Mouse (Mus musculus): ENCODE data around the gene Tcl1b1. TPM values are rescaled to one million over a fixed set of nuclear protein-coding genes. Genes with fewer than 3 reads are reported as not detected.

Gene Tcl1b1
- polyA plus RNA-seq (2015; fragmentation: Nextera tagmentation; extraction: Ambion mirVana), result not detected in 2 replicates

GRCm38 (mm10) chr12:105159390-105159789 is at the start of gene Tcl1b1:
Tcl1b1 (plus strand) TSS chr12:105159690.

GRCm38 (mm10) chr12:105145714-105146113 is 13.8 kb upstream of the Tcl1b1 start, which contains the start of gene Tcl1b2:
Tcl1b2 (plus strand) TSS chr12:105146014.

GRCm38 (mm10) chr12:105176044-105176443 is 16.6 kb downstream of the Tcl1b1 start, which contains the start of gene Tcl1b5:
Tcl1b5 (plus strand) TSS chr12:105176344.

GRCm38 (mm10) chr12:105190743-105191142 is 31.3 kb downstream of the Tcl1b1 start, which contains the start of gene Tcl1b3:
Tcl1b3 (plus strand) TSS chr12:105191043.

GRCm38 (mm10) chr12:105201657-105202056 is 42.2 kb downstream of the Tcl1b1 start, which contains the start of gene Tcl1b4:
Tcl1b4 (plus strand) TSS chr12:105201957.

Other genes with a start within 250 kb of the Tcl1b1 start
- 2.9 and 3.6 TPM in 2 replicates for gene Syne3, start 149.9 kb upstream of the Tcl1b1 start, polyA plus RNA-seq (2015; fragmentation: Nextera tagmentation; extraction: Ambion mirVana)
- gene Glrx5, start 127.0 kb upstream of the Tcl1b1 start, polyA plus RNA-seq (2015; fragmentation: Nextera tagmentation; extraction: Ambion mirVana), result 111 and 113 TPM in 2 replicates
- gene Tcl1b2, start 13.7 kb upstream of the Tcl1b1 start, polyA plus RNA-seq (2015; fragmentation: Nextera tagmentation; extraction: Ambion mirVana), result not detected in 2 replicates
- not detected in 2 replicates for gene Tcl1b5, start 16.7 kb downstream of the Tcl1b1 start, polyA plus RNA-seq (2015; fragmentation: Nextera tagmentation; extraction: Ambion mirVana)
- gene Tcl1b3, start 31.4 kb downstream of the Tcl1b1 start, polyA plus RNA-seq (2015; fragmentation: Nextera tagmentation; extraction: Ambion mirVana), result not detected in 2 replicates
- not detected in 2 replicates for gene Tcl1b4, start 42.3 kb downstream of the Tcl1b1 start, polyA plus RNA-seq (2015; fragmentation: Nextera tagmentation; extraction: Ambion mirVana)
- gene Tcl1, start 63.1 kb downstream of the Tcl1b1 start, polyA plus RNA-seq (2015; fragmentation: Nextera tagmentation; extraction: Ambion mirVana), result not detected in 2 replicates
- gene Tunar, start 174.2 kb downstream of the Tcl1b1 start, polyA plus RNA-seq (2015; fragmentation: Nextera tagmentation; extraction: Ambion mirVana), result not detected in 2 replicates

Measured in urinary bladder, postnatal 0 days (tissue).